Mouse (Mus musculus) limb, embryonic 10.5 days (tissue): ENCODE measurements around the gene Bglap2. TPM values are rescaled to one million over a fixed set of nuclear protein-coding genes. Genes with fewer than 3 reads are reported as not detected.

Experiments used
- DNase-seq: peaks from one replicate; pipeline ENCODE4 v3.0.0-alpha.2; 2017; ENCODE audit warnings: low spot score
- H3K27ac ChIP-seq: fragments of 300-500 bp; sonication (generic); 2 replicates; pipeline ENCODE4 v1.5.1; 2016; ENCODE audit warnings: mild to moderate bottlenecking
- H3K27me3 ChIP-seq: fragments of 300-500 bp; sonication (generic); 2 replicates; pipeline ENCODE4 v1.6.1; 2016; ENCODE audit warnings: low read depth, mild to moderate bottlenecking; ENCODE audit not compliant: poor library complexity, severe bottlenecking
- H3K36me3 ChIP-seq: fragments of 300-500 bp; sonication (generic); 2 replicates; pipeline ENCODE4 v1.6.1; 2016; ENCODE audit warnings: mild to moderate bottlenecking, moderate library complexity
- H3K4me1 ChIP-seq: fragments of 300-500 bp; sonication (generic); 2 replicates; pipeline ENCODE4 v1.6.1; 2016
- H3K4me3 ChIP-seq: fragments of 300-500 bp; sonication (generic); 2 replicates; pipeline ENCODE4 v1.5.1; 2016; ENCODE audit warnings: mild to moderate bottlenecking, moderate library complexity
- H3K9me3 ChIP-seq: fragments of 300-500 bp; sonication (generic); replicated peaks from 2 replicates; pipeline ENCODE4 v1.6.1; 2016; ENCODE audit warnings: mild to moderate bottlenecking
- WGBS: fragments of 180-500 bp; shearing (Covaris S2); methylation state at CpG from one replicate; pipeline ENCODE4 v1.1.7; 2016; 5-methylcytosine and 5-hydroxymethylcytosine counted together
- polyA plus RNA-seq: library from polyadenylated mRNA; unstranded; fragments of >200 nt; fragmentation: Nextera tagmentation; extraction: Ambion mirVana; gene quantifications from 2 replicates; pipeline ENCODE4 v1.2.1, GENCODE M21; 2016

The Bglap2 gene
- polyA plus RNA-seq, 1 experiment from 2014 or later, result not detected

GRCm38 (mm10) chr3:88331282-88331681 is 47.2 kb downstream of the Bglap2 start:
- DNase-seq, result no peak
- H3K27ac ChIP-seq, result no peak overlapping the region
- no peaks in the 10 kb centered on the region for H3K9me3 ChIP-seq
- peaks cover 47% of the 10 kb centered on the region for H3K36me3 ChIP-seq
- H3K4me1 ChIP-seq, result peaks cover 19% of the 10 kb centered on the region
- WGBS, result 43% methylated on average over 2 of the region's 2 CpGs
- H3K27me3 ChIP-seq, result no peaks in the 10 kb centered on the region
- no peak overlapping the region for H3K4me3 ChIP-seq

- H3K4me3 ChIP-seq, result no peak overlapping the region
- 54% methylated on average over 5 of the region's 5 CpGs for WGBS
- H3K4me1 ChIP-seq, result peaks cover 15% of the 10 kb centered on the region
- H3K9me3 ChIP-seq, result no peaks in the 10 kb centered on the region
- H3K36me3 ChIP-seq, result peaks cover 53% of the 10 kb centered on the region
- no peak overlapping the region for H3K27ac ChIP-seq
- no peak for DNase-seq
- no peaks in the 10 kb centered on the region for H3K27me3 ChIP-seq
These were observed 49.5 kb downstream of the Bglap2 start for GRCm38 (mm10) chr3:88328956-88329355.

Other genes with a start within 250 kb of the Bglap2 start
- 12.3 and 14.0 TPM in 2 replicates for gene Mef2d, start 236.3 kb downstream of the Bglap2 start, polyA plus RNA-seq
- 0.18 and 0.34 TPM in 2 replicates for gene Rhbg, start 124.0 kb downstream of the Bglap2 start, polyA plus RNA-seq
- gene Gm38392, start 91.5 kb downstream of the Bglap2 start, polyA plus RNA-seq, result 0.26 TPM in 1 of 2 replicates, not detected in the other
- gene Tsacc, start 81.7 kb downstream of the Bglap2 start, polyA plus RNA-seq, result 14.0 and 15.4 TPM in 2 replicates
- 834 and 987 TPM in 2 replicates for gene Cct3, start 81.6 kb downstream of the Bglap2 start, polyA plus RNA-seq
- gene Glmp, start 53.7 kb downstream of the Bglap2 start, polyA plus RNA-seq, result 138 and 142 TPM in 2 replicates
- 2.9 and 3.3 TPM in 2 replicates for gene Tmem79, start 42.6 kb downstream of the Bglap2 start, polyA plus RNA-seq
- 94.1 and 94.8 TPM in 2 replicates for gene Smg5, start 42.4 kb downstream of the Bglap2 start, polyA plus RNA-seq
- 0.83 and 1.6 TPM in 2 replicates for gene Paqr6, start 14.1 kb downstream of the Bglap2 start, polyA plus RNA-seq
- gene Bglap3, start 6.0 kb downstream of the Bglap2 start, polyA plus RNA-seq, result 0.09 and 0.11 TPM in 2 replicates
- 0.79 TPM in 1 of 2 replicates, not detected in the other for gene Bglap, start 5.8 kb upstream of the Bglap2 start, polyA plus RNA-seq
- 197 and 220 TPM in 2 replicates for gene Pmf1, start 31.6 kb upstream of the Bglap2 start, polyA plus RNA-seq
- gene Slc25a44, start 46.4 kb upstream of the Bglap2 start, polyA plus RNA-seq, result 16.7 and 18.0 TPM in 2 replicates
- 4.7 and 6.7 TPM in 2 replicates for gene Sema4a, start 82.5 kb upstream of the Bglap2 start, polyA plus RNA-seq
- 9.2 and 14.5 TPM in 2 replicates for gene Lmna, start 131.3 kb upstream of the Bglap2 start, polyA plus RNA-seq
- 28.9 and 34.8 TPM in 2 replicates for gene Mex3a, start 153.7 kb upstream of the Bglap2 start, polyA plus RNA-seq
- 1.7 and 3.7 TPM in 2 replicates for gene Rab25, start 169.6 kb upstream of the Bglap2 start, polyA plus RNA-seq
- 151 and 159 TPM in 2 replicates for gene Lamtor2, start 174.4 kb upstream of the Bglap2 start, polyA plus RNA-seq
- gene Ubqln4, start 175.1 kb upstream of the Bglap2 start, polyA plus RNA-seq, result 78.8 and 79.5 TPM in 2 replicates
- 199 and 202 TPM in 2 replicates for gene Ssr2, start 197.2 kb upstream of the Bglap2 start, polyA plus RNA-seq
- gene Arhgef2, start 227.3 kb upstream of the Bglap2 start, polyA plus RNA-seq, result 103 and 119 TPM in 2 replicates